Mouse (Mus musculus) retina, adult 2 months (tissue): ENCODE data around the gene Actrt3.
"Not testable (repeated sequence)": the region's sequence is repeated elsewhere in the genome, so short reads cannot be mapped to it uniquely, and the experiment has no call there.

ENCODE experiments used
- DNase-seq: peaks from one replicate; pipeline ENCODE4 v3.0.0-alpha.2; 2012; ENCODE audit warnings: low read depth, low spot score

Actrt3 gene

DNA sequence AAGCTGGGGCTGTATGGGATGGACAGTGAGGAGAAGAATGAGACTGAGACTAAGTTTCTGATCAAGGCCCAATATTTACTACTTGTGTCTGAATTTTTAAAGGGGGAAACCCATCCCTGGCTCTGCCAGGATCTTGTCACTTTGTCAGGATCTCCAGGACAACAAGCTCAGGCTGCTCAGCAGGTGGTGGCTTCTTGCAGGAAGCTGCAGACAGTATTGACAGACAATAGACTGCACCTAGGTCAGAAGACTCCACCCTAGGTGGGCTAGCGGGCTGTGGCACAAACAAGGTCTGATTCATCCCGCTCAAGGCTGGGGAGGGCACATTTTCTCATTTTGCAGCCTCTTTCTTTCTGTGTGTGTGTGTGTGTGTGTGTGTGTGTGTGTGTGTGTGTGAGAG is 26.2 kb downstream of the Actrt3 start:
- no peak for DNase-seq

DNA sequence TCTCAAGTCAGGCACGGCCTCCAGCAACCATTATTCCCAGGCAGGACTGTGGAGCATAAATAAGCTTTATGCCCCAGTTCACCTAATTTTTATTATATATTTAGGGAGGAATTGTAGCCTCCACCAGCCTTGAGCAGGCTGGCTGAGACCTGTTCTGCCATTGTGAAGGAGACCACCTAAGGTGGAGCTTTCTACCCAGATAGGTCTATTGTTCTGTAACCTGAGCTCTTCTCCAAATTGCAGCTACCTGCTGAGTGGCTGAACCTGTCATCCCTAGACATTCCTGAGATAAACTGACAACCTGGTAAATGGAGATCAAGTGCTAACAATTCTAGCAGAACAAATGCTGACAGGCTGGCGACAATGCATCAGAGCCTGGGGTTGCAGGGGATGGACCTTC is 33.4 kb downstream of the Actrt3 start:
- DNase-seq, result not testable (repeated sequence)

DNA sequence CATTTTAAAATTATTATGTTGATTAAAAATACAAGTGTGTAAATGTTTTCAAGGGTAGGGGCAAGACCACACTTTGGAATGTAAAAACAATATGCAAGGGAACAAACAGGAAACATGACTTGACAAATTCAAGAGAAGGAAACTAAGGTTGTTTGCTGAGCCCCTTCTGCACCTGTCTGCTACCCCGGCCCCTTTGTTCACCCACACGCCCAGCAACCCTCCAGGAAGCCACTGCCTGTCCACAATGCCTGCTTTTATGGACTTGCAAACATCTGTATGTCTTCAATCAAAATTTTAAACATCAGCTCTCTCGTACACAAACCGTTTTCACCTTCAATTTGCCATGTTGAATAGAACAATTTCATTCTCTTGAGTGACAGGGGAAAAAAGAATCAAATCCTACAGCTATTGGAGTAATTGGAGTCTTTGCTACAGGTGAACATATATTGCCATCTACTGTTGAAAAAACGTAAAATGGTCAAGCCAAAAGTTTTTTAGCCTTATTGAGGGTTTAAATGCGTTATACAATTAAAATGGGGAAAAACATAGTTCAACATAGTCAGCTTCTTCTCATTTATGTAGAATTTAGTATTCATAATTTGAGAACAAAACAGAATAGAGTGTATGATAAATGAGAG is 38.9 kb downstream of the Actrt3 start:
- DNase-seq, result no peak

GRCm38 (mm10) chr3:30553741-30554140 is 46.0 kb downstream of the Actrt3 start:
- no peak for DNase-seq

DNA sequence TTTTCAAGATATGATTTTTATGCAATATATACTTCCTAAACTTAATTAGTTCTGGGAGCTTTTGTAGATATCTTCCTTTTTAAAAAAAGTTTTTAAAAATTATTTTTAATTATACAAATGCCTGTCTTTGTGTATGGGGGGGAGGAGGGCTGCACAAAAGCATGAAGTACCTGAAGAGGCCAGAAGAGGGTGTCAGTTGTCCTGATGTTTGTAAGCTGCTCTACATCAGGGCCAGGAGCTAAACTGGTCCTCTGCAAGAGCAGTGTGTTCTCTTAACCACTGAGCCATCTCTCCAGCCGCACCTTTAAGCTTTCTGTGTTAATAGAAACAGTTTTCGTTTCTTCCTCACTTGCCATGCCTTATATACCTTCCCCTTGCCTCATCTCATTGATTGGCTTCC is 49.5 kb downstream of the Actrt3 start:
- DNase-seq, result no peak

DNA sequence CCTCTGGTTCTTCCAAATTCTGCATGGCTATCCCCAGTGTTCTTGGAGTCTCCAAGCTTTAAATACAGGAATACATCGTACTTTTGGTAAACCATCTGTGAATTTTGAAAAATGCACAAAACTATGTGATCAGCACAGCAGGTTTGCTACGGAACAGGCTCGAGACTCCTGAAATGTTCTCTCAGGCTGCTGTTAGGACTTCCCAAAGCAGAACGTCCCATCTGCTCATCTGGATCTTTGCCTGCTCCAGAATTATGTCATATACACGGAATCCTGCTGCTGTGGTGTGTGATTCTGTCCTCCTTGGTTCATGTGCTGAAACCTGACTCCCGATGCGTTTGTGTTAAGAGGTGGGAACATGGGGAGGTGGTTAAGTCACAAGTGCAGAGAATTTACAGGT is 50.8 kb downstream of the Actrt3 start:
- DNase-seq, result no peak

DNA sequence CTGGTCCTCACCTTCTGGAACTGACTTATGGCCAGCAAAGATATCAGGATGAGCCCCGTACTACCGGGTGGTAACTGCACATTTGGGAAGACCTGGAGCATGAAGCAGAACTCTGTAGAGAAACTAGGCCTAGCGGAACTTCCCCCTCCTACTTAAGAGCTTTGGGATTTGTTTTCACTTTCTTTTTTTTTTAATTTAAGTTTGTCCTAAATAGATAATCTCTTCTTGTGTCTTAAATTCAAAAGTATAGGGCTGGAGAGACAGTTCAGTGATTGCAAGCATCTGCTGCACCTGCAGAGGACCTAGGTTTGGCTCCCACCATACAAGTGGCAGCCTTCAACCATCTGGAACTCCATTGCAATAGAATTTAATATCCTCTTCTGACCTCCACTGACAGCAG is 51.8 kb downstream of the Actrt3 start, which contains the start of gene Mecom:
TSS of gene Mecom (minus strand) at position 101 of the 400 bp plus-strand sequence.
- DNase-seq, result no peak
